Mouse (Mus musculus) neural tube, embryonic 11.5 days (tissue): ENCODE measurements around the gene Lrp4. TPM values are rescaled to one million over a fixed set of nuclear protein-coding genes. Genes with fewer than 3 reads are reported as not detected.
A peak's percentile ranks its signal among the peaks of the same experiment; 100 is the strongest.

Experiments
- ATAC-seq: fragments of 200-750 bp; cut with Nextera tagmentation; 2 replicates; pipeline ENCODE4 v1.8.0; 2017; ENCODE audit warnings: moderate number of reproducible peaks, mild to moderate bottlenecking, moderate TSS enrichment, moderate library complexity; ENCODE audit not compliant: insufficient read depth, low FRiP score, low TSS enrichment
- DNase-seq: peaks from one replicate; pipeline ENCODE4 v3.0.0-alpha.2; 2015; ENCODE audit warnings: low spot score
- H3K27ac ChIP-seq: fragments of 300-500 bp; sonication (generic); 2 replicates; pipeline ENCODE4 v1.5.1; 2014; ENCODE audit warnings: low read depth, mild to moderate bottlenecking, low read length
- H3K27me3 ChIP-seq: fragments of 300-500 bp; sonication (generic); 2 replicates; pipeline ENCODE4 v1.6.1; 2014; ENCODE audit warnings: mild to moderate bottlenecking, low read length, mixed read lengths; ENCODE audit not compliant: control insufficient read depth, insufficient read depth
- H3K36me3 ChIP-seq: fragments of 300-500 bp; sonication (generic); 2 replicates; pipeline ENCODE4 v1.6.1; 2014; ENCODE audit warnings: mild to moderate bottlenecking, low read length, moderate library complexity, mixed read lengths; ENCODE audit not compliant: control insufficient read depth, insufficient read depth
- H3K4me1 ChIP-seq: fragments of 300-500 bp; sonication (generic); 2 replicates; pipeline ENCODE4 v1.6.1; 2014; ENCODE audit warnings: low read length, mixed read lengths; ENCODE audit not compliant: control insufficient read depth, insufficient read depth
- H3K4me2 ChIP-seq: fragments of 300-500 bp; sonication (generic); 2 replicates; pipeline ENCODE4 v1.6.1; 2014; ENCODE audit warnings: low read depth, mild to moderate bottlenecking, moderate library complexity
- H3K4me3 ChIP-seq: fragments of 300-500 bp; sonication (generic); 2 replicates; pipeline ENCODE4 v1.5.1; 2014; ENCODE audit warnings: low read depth, low read length
- H3K9ac ChIP-seq: fragments of 300-500 bp; sonication (generic); 2 replicates; pipeline ENCODE4 v1.6.1; 2014; ENCODE audit warnings: mild to moderate bottlenecking, low read length
- H3K9me3 ChIP-seq: fragments of 300-500 bp; sonication (generic); 2 replicates; pipeline ENCODE4 v1.6.1; 2016; ENCODE audit warnings: low read length; ENCODE audit not compliant: control insufficient read depth
- WGBS: fragments of 180-500 bp; shearing (Covaris S2); extraction: QIAGEN DNeasy Blood & Tissue Kit; methylation state at CpG from one replicate; pipeline ENCODE4 v1.1.7; 2014; 5-methylcytosine and 5-hydroxymethylcytosine counted together
- polyA plus RNA-seq: library from polyadenylated mRNA; unstranded; fragments of >200 nt; fragmentation: Nextera tagmentation; extraction: Ambion mirVana; gene quantifications from 2 replicates; pipeline ENCODE4 v1.2.1, GENCODE M21; 2014

The Lrp4 gene
- polyA plus RNA-seq, 1 experiment from 2014 or later = 5.8 TPM

- Histone ChIP-seq H3K9me3 (no peaks in the 10 kb centered on the region), H3K4me2 (peak overlapping the region; percentile 47), H3K27me3 (no peaks in the 10 kb centered on the region), H3K4me3 (peak overlapping the region; percentile 98), H3K9ac (peak overlapping the region; percentile 96), H3K27ac (peak overlapping the region; percentile 77), H3K36me3 (peaks cover 3% of the 10 kb centered on the region; the same call in 1 of the 2 replicates), H3K4me1 (no peaks in the 10 kb centered on the region)
- no peak for DNase-seq
- WGBS = under 1% methylated on average over 15 of the region's 15 CpGs
- ATAC-seq = peak; percentile 58
These were observed 69.8 kb downstream of the Lrp4 start for GRCm38 (mm10) chr2:91527147-91527486.

- Histone ChIP-seq H3K27ac (no peak overlapping the region), H3K9me3 (no peaks in the 10 kb centered on the region), H3K4me3 (0 out of 2 replicates have a peak overlapping the region, but pooled peaks have one; percentile 10), H3K4me1 (peaks cover 4% of the 10 kb centered on the region; the same call in 1 of the 2 replicates), H3K27me3 (no peaks in the 10 kb centered on the region), H3K9ac (no peak overlapping the region; the same call in 1 of the 2 replicates), H3K36me3 (no peaks in the 10 kb centered on the region), H3K4me2 (peak overlapping the region; percentile 28)
- 5% methylated on average over 17 of the region's 17 CpGs for WGBS
- ATAC-seq (peak; percentile 55), DNase-seq (peak; percentile 78)
These were observed 80.4 kb downstream of the Lrp4 start for GRCm38 (mm10) chr2:91537588-91538205.

Other genes starting within 250 kb of the Lrp4 start
- gene Ddb2, start 220.5 kb upstream of the Lrp4 start, polyA plus RNA-seq = 5.8 and 6.8 TPM in 2 replicates
- 21.2 and 24.0 TPM in 2 replicates for gene Pacsin3, start 201.6 kb upstream of the Lrp4 start, polyA plus RNA-seq
- gene Arfgap2, start 192.5 kb upstream of the Lrp4 start, polyA plus RNA-seq = 86.5 and 94.6 TPM in 2 replicates
- gene 1110051M20Rik, start 12.8 kb upstream of the Lrp4 start, polyA plus RNA-seq = 98.5 and 98.6 TPM in 2 replicates
- gene Ckap5, start 69.3 kb downstream of the Lrp4 start, polyA plus RNA-seq = 131 TPM in 2 replicates
- 0.15 and 0.16 TPM in 2 replicates for gene F2, start 178.9 kb downstream of the Lrp4 start, polyA plus RNA-seq
- 5.6 and 5.9 TPM in 2 replicates for gene Zfp408, start 192.3 kb downstream of the Lrp4 start, polyA plus RNA-seq
- gene Arhgap1, start 192.3 kb downstream of the Lrp4 start, polyA plus RNA-seq = 87.0 and 90.9 TPM in 2 replicates